Mouse (Mus musculus) liver, embryonic 14.5 days (tissue): ENCODE data around the gene Gm49320. TPM values are rescaled to one million over a fixed set of nuclear protein-coding genes. Genes with fewer than 3 reads are reported as not detected.

Source experiments
- ATAC-seq: fragments of 200-750 bp; cut with Nextera tagmentation; 2 replicates; pipeline ENCODE4 v1.8.0; 2017; ENCODE audit warnings: moderate number of reproducible peaks, mild to moderate bottlenecking, moderate library complexity; ENCODE audit not compliant: insufficient read depth
- DNase-seq, 3 experiments: peaks; one replicate each; pipeline ENCODE4 v3.0.0-alpha.2; 2012 to 2013; ENCODE audit warnings: low read depth in 3 of 3, low spot score in 3 of 3
- H3K27ac ChIP-seq: fragments of 300-500 bp; sonication (generic); 2 replicates; pipeline ENCODE4 v1.5.1; 2014; ENCODE audit warnings: moderate library complexity, mild to moderate bottlenecking, control low read depth, inconsistent platforms
- H3K27me3 ChIP-seq: fragments of 300-500 bp; sonication (generic); 2 replicates; pipeline ENCODE4 v1.6.1; 2014; ENCODE audit warnings: mild to moderate bottlenecking, low read length, moderate library complexity; ENCODE audit not compliant: control insufficient read depth, insufficient read depth
- H3K36me3 ChIP-seq: fragments of 300-500 bp; sonication (generic); replicated peaks from 2 replicates; pipeline ENCODE4 v1.6.1; 2014; ENCODE audit warnings: low read depth; ENCODE audit not compliant: control insufficient read depth, insufficient read depth
- H3K4me1 ChIP-seq, 2 experiments: fragments of 200-500 bp in 1 of 2; fragments of 300-500 bp in 1 of 2; sonication (generic) in 1 of 2; replicated peaks; 2 replicates each; pipeline ENCODE4 v1.6.1; 2012 to 2014; ENCODE audit warnings: antibody characterized with exemption in 1 of 2, inconsistent platforms in 1 of 2, low read length in 1 of 2; ENCODE audit not compliant: control insufficient read depth in 2 of 2, insufficient read depth in 2 of 2
- H3K4me2 ChIP-seq: fragments of 300-500 bp; sonication (generic); 2 replicates; pipeline ENCODE4 v1.6.1; 2014; ENCODE audit warnings: low read depth, mild to moderate bottlenecking, control low read depth, moderate library complexity
- H3K4me3 ChIP-seq, 2 experiments: fragments of 200-500 bp in 1 of 2; fragments of 300-500 bp in 1 of 2; sonication (generic) in 1 of 2; 2 replicates each; pipeline ENCODE4 v1.5.1; 2012 to 2014; ENCODE audit warnings: low read depth in 2 of 2, low read length in 2 of 2, mild to moderate bottlenecking in 2 of 2, control low read depth in 1 of 2, inconsistent platforms in 1 of 2, moderate library complexity in 1 of 2; ENCODE audit not compliant: insufficient read depth in 1 of 2
- H3K9ac ChIP-seq: fragments of 300-500 bp; sonication (generic); replicated peaks from 2 replicates; pipeline ENCODE4 v1.6.1; 2014; ENCODE audit warnings: mild to moderate bottlenecking, control low read depth, moderate library complexity
- H3K9me3 ChIP-seq: fragments of 300-500 bp; sonication (generic); 2 replicates; pipeline ENCODE4 v1.6.1; 2016; ENCODE audit warnings: low read length, mixed read lengths; ENCODE audit not compliant: control insufficient read depth
- CTCF ChIP-seq: IDR thresholded peaks from 2 replicates; pipeline ENCODE4 v1.5.1; 2016; ENCODE audit warnings: antibody characterized with exemption, low read depth, control low read depth
- EP300 ChIP-seq: IDR thresholded peaks from 2 replicates; pipeline ENCODE4 v1.6.1; 2016; ENCODE audit warnings: antibody characterized with exemption, low read depth
- WGBS: fragments of 180-500 bp; shearing (Covaris S2); extraction: QIAGEN DNeasy Blood & Tissue Kit; methylation state at CpG from one replicate; pipeline ENCODE4 v1.1.7; 2014; ENCODE audit not compliant: insufficient replicate concordance; 5-methylcytosine and 5-hydroxymethylcytosine counted together
- polyA plus RNA-seq, 2 experiments: library from polyadenylated mRNA; depleted of rRNA in 1 of 2; stranded (reverse) in 1 of 2; unstranded in 1 of 2; fragments of >200 nt; fragmentation: Nextera tagmentation in 1 of 2; extraction: Ambion mirVana in 1 of 2; gene quantifications; 2 replicates each; pipeline versions ENCODE4 v1.2.1 to v1.2.3; 2012 to 2014

Gm49320 gene
- polyA plus RNA-seq, 2 experiments: 0.14 to 0.47 TPM

GRCm38 (mm10) chr8:4258678-4259077, 20.0 kb downstream of the Gm49320 start:
- peaks cover 24% of the 10 kb centered on the region for H3K36me3 ChIP-seq

DNA sequence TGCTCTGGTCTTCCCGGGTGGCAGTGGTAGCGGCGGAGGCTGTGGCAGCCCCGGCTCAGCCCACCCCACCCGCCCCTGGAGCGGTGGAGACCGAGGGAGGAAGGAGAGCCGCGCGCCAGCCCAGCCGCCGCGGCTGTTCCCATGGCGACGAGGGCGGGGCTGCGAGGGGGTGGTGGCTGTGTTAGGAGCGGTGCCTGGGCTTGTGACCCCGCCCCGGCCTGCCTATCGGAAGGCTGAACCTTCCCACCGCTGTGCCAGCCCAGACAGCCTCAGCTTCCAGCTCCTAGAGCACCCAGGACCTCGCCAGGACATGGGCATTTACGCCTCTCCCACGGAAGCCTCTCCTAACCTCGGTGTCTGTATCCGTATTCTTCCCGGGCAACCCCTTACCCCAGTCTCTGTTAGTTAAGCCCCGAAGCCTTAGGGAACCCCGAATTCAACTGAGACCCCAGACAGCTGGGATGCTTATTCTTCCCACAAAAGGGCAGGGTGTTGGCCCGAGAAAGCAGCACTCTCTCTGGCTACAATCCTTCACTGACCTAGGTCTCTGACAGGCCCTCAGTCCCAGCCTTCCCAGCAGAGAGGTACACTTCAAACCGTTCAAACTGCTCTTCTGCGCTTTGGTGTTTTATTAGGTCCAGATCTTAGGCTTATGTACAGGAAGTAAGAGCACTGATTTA, 20.6 kb downstream of the Gm49320 start, which contains the start of gene Ctxn1:
Ctxn1 (minus strand) TSS at position 150 of the 680 bp plus-strand sequence.
- Histone ChIP-seq H3K4me1 (peaks cover 3 to 4% of the 10 kb centered on the region in 2 experiments), H3K36me3 (peaks cover 24% of the 10 kb centered on the region), H3K4me2 (peak within 1 kb of the TSS; percentile 97), H3K27me3 (no peaks in the 10 kb centered on the region), H3K9ac (peak within 1 kb of the TSS; percentile 47), H3K9me3 (no peaks in the 10 kb centered on the region), H3K27ac (peak within 1 kb of the TSS; percentile 50), H3K4me3 (peak within 1 kb of the TSS; percentile 39 to 58)
- 10% methylated on average over 31 of the region's 33 CpGs for WGBS
- ATAC-seq (peak; percentile 93), DNase-seq (peak; percentile 77 to 84 (median 83))
- TF ChIP-seq CTCF: no peak
- no peak for TF ChIP-seq EP300

More at GRCm38 (mm10) chr8:4258678-4259077, 20.0 kb downstream of the Gm49320 start:
- peak overlapping the region; percentile 47 for H3K9ac ChIP-seq
- peak overlapping the region; percentile 97 for H3K4me2 ChIP-seq
- H3K4me3 ChIP-seq: peak overlapping the region; percentile 39 to 58
- no peak overlapping the region for H3K27ac ChIP-seq
- TF ChIP-seq EP300 (no peak), CTCF (no peak)
- DNase-seq (no peak), ATAC-seq (peak; percentile 65)
- no peaks in the 10 kb centered on the region for H3K27me3 ChIP-seq
- under 1% methylated on average over 31 of the region's 32 CpGs for WGBS
- peaks cover 4 to 7% of the 10 kb centered on the region in 2 experiments for H3K4me1 ChIP-seq
- no peaks in the 10 kb centered on the region for H3K9me3 ChIP-seq

- Histone ChIP-seq H3K4me3 (no peak overlapping the region), H3K36me3 (peaks cover 21% of the 10 kb centered on the region), H3K9ac (no peak overlapping the region), H3K27me3 (no peaks in the 10 kb centered on the region), H3K4me2 (no peak overlapping the region; the same call in 1 of the 2 replicates), H3K4me1 (peaks cover 3 to 4% of the 10 kb centered on the region in 2 experiments), H3K9me3 (no peaks in the 10 kb centered on the region), H3K27ac (peak overlapping the region; percentile 50)
- no peak for ATAC-seq
- DNase-seq: no peak
- WGBS: 84% methylated on average over 4 of the region's 4 CpGs
- no peak for TF ChIP-seq EP300
Observed at GRCm38 (mm10) chr8:4259805-4260170, 21.1 kb downstream of the Gm49320 start.

DNA sequence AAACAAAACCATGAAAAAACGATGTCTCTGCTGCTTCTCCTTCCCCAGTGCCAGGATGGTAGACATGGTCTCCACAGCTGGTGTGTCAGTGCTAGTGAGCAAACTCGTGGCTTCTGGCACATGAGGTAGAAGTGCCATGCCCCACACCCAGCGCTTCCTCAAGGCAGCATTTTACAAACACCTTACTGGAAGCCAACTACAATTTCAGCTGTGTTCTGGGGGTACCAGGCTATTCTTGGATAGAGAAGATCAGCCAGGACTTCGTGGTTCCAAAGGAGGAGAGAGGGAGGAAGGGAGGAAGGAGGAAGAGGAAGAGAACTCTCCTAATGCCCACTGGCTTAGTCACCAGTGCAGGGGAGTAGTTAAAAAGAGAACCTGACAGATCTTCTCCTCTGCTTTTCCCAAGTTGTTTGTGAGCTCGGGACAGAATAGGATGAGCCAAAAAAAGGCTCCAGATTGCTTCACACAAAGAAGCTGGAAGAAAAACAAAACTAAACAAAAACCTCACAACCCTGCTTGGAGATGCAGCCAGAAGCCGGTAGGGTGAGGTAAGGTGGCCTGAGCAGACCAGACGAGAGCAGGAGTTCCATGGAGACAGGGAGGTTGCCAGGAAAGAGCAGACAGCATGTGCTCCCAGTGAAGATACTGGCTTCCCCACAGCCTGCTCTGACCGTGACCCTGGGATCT, 24.6 kb downstream of the Gm49320 start:
- Histone ChIP-seq H3K4me1 (peaks cover 3 to 4% of the 10 kb centered on the region in 2 experiments), H3K4me3 (no peak overlapping the region), H3K9me3 (no peaks in the 10 kb centered on the region), H3K27me3 (no peaks in the 10 kb centered on the region), H3K4me2 (no peak overlapping the region), H3K9ac (no peak overlapping the region), H3K27ac (no peak overlapping the region), H3K36me3 (peaks cover 49% of the 10 kb centered on the region)
- TF ChIP-seq EP300: no peak
- TF ChIP-seq CTCF: no peak
- ATAC-seq (no peak), DNase-seq (no peak)
- 65% methylated on average over 8 of the region's 8 CpGs for WGBS
